ENCODE assay signal across 24 mouse cellular contexts in genomic region chr11:77748996-77749395, GRCm38 (mm10). TPM values are rescaled to one million over a fixed set of nuclear protein-coding genes. Genes with fewer than 3 reads are reported as not detected.
"Had no signal": no experiment of that assay in that cellular context is flagged by ENCODE, and none has a peak within 500 bp of the region (broad histone marks: within the 10 kb centered on the region; RNA-seq: fewer than 3 reads in every experiment).

No protein-coding gene starts in this region.

- DNase-seq: liver, postnatal 0 days; lung, adult 2 months; lung, postnatal 14 days; lung, postnatal 36 days; right cerebral cortex, postnatal 14 days; thymus, adult 2 months; thymus, postnatal 25 days; thymus, postnatal 4 days had no signal

- H3K9me3 ChIP-seq: lung, embryonic 15.5 days; megakaryocyte, embryonic 14.5 days; midbrain, embryonic 13.5 days; midbrain, embryonic 15.5 days; neural tube, embryonic 12.5 days; stomach, embryonic 15.5 days had no signal

- H3K27me3 ChIP-seq: lung, embryonic 15.5 days; midbrain, embryonic 13.5 days; midbrain, embryonic 15.5 days; neural tube, embryonic 12.5 days; stomach, embryonic 15.5 days had no signal

- H3K4me2 ChIP-seq: lung, embryonic 15.5 days; midbrain, embryonic 11.5 days; midbrain, embryonic 13.5 days; midbrain, embryonic 15.5 days; neural tube, embryonic 12.5 days; stomach, embryonic 15.5 days had no signal

- H3K36me3 ChIP-seq: lung, embryonic 15.5 days; midbrain, embryonic 13.5 days; midbrain, embryonic 15.5 days; neural tube, embryonic 12.5 days; stomach, embryonic 15.5 days had no signal

- H3K4me3 ChIP-seq: lung, embryonic 15.5 days; megakaryocyte, embryonic 14.5 days; midbrain, embryonic 13.5 days; midbrain, embryonic 15.5 days; neural tube, embryonic 12.5 days; stomach, embryonic 15.5 days had no signal

- ATAC-seq: liver, postnatal 0 days; lung, postnatal 0 days; midbrain, embryonic 13.5 days; midbrain, embryonic 15.5 days had no signal

- H3K27ac ChIP-seq: lung, embryonic 15.5 days; macrophage; midbrain, embryonic 13.5 days; midbrain, embryonic 15.5 days; neural tube, embryonic 12.5 days; stomach, embryonic 15.5 days; stomach, postnatal 0 days had no signal

- H3K4me1 ChIP-seq: lung, embryonic 15.5 days; midbrain, embryonic 13.5 days; midbrain, embryonic 15.5 days; neural tube, embryonic 12.5 days; stomach, embryonic 15.5 days had no signal

- H3K9ac ChIP-seq: liver, postnatal 0 days; lung, embryonic 15.5 days; midbrain, embryonic 13.5 days; midbrain, embryonic 15.5 days; neural tube, embryonic 12.5 days; stomach, embryonic 15.5 days had no signal

RNA-seq across cellular contexts. Expression of gene Cryba1, which starts 23.9 kb away (rescaled TPM):
- total RNA-seq: megakaryocyte progenitor cell, adult 5-6 weeks; monocyte, adult 5-6 weeks; neutrophil, adult 5-6 weeks had no signal
- polyA plus RNA-seq: liver, postnatal 0 days; lung, adult 2 months; lung, embryonic 15.5 days; lung, postnatal 0 days; macrophage; spleen, adult 2 months; stomach, embryonic 15.5 days; stomach, postnatal 0 days; testis, adult 2 months; urinary bladder, adult 2 months had no signal

RNA-seq across cellular contexts. Expression of gene Gm10277, which starts 38.6 kb away (rescaled TPM):
- total RNA-seq: megakaryocyte progenitor cell, adult 5-6 weeks; monocyte, adult 5-6 weeks; neutrophil, adult 5-6 weeks had no signal
- polyA plus RNA-seq: lung, adult 2 months; macrophage; spleen, adult 2 months; testis, adult 2 months; thymus, adult 2 months; urinary bladder, adult 2 months had no signal
